Mouse (Mus musculus) cerebellum, postnatal 36 days (tissue): ENCODE data around the gene Ncoa7.
"Not testable (repeated sequence)": the region's sequence is repeated elsewhere in the genome, so short reads cannot be mapped to it uniquely, and the experiment has no call there.

Source experiments
- DNase-seq, 2 experiments: peaks; one replicate each; pipeline ENCODE4 v3.0.0; 2021 to 2022; ENCODE audit warnings: mixed read lengths in 2 of 2

The Ncoa7 gene

GRCm38 (mm10) chr10:30660564-30661328 is 142.4 kb downstream of the Ncoa7 start:
- no peak for DNase-seq

GRCm38 (mm10) chr10:30655655-30656054 is 147.5 kb downstream of the Ncoa7 start:
- no peak for DNase-seq

- DNase-seq: no peak
These were observed 155.4 kb downstream of the Ncoa7 start for GRCm38 (mm10) chr10:30647681-30648080.

GRCm38 (mm10) chr10:30638216-30638615 is 164.9 kb downstream of the Ncoa7 start:
- DNase-seq: no peak

DNA sequence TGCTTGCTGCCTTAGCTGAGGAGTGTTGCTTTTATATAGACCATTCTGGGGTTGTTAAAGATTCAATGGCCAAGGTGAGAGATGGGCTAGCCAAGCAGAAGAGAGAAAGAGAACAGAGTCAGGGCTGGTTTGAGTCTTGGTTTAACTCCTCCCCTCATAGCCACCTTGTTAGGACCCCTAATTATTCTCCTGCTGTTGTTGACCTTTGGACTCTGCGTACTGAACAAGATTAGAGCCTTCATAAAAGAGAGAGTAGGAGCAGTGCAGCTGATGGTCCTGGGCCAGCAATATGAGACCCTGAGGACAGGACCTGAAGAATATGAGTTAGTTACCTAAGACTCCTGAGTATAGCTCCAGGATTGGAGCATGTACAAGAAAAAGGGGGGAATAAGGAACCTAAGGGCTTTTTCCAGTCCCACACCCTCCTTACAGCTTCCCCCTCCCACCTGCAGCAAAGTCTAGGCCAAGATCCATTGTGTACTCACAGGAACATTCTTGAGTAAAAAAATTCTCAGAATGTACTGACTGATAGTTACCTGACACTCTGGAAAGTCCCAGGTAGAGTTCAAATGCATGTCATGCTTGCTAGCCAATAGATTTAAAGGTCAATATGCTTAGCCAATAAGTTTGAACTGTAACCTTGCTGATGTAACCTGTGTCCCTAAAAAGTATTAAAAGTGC is 166.5 kb downstream of the Ncoa7 start:
- DNase-seq: not testable (repeated sequence)

GRCm38 (mm10) chr10:30632718-30633117 is 170.4 kb downstream of the Ncoa7 start:
- DNase-seq: no peak

DNA sequence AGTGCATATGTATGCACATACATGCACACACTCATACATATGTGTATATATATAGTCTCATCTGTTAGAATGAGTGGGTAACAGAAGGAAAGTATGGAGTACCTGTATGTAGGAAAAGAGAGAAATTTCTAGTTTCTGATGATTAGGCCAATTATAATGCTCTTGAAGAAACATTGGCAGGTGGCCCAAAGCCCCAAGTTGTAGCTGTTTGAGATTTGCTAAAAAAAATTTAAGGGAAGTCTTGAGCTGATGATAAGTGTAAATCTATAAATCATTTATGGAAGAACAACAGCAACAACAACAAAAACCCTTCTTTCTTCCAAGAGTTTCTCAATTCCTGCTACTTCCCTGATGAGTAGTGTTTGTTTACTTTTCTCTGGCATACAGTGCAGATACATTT is 173.1 kb downstream of the Ncoa7 start:
- DNase-seq: no peak

GRCm38 (mm10) chr10:30629513-30629912 is 173.6 kb downstream of the Ncoa7 start, which contains the start of gene Hint3:
TSS of gene Hint3 (minus strand) at chr10:30629632.
- DNase-seq: no peak

DNA sequence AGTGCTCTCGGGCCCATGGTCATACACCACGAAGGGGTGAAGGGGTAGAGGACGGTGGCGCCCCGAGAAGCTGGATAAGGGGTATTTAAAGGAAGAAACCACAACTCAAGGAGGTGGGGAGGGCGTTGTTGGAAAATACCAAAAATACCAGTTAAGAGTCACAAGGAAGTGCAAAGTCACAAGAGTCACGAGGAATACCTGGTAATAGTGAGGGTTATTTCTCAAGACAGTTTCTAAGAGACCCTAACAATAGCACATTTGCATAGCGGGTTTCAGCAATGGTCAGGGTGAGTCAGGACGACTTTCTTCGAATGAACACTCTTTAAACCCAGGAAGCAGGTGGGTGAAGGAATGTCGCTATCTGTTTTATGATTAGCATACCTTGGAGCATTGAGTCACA is 174.7 kb downstream of the Ncoa7 start:
- DNase-seq: not testable (repeated sequence)

DNA sequence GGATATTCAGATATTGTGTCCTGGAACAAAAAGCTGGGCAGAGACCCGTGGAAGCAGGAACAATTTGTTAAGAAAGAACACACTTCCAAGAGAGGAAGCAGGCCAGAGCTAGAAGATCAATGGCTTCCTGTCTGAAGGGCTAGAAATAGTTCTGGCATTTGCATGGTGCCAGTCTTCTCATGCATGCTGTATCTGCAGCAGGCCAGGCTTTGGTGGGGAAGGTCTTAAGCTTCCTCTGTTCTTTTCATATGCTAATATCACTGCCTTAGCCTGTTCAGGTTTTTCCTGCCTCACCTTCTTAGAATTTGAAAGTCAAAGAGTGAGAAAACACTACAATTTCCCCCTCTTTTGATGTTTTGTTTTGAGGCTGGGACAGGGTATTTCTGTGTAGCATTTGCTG is 175.6 kb downstream of the Ncoa7 start:
- DNase-seq: no peak

DNA sequence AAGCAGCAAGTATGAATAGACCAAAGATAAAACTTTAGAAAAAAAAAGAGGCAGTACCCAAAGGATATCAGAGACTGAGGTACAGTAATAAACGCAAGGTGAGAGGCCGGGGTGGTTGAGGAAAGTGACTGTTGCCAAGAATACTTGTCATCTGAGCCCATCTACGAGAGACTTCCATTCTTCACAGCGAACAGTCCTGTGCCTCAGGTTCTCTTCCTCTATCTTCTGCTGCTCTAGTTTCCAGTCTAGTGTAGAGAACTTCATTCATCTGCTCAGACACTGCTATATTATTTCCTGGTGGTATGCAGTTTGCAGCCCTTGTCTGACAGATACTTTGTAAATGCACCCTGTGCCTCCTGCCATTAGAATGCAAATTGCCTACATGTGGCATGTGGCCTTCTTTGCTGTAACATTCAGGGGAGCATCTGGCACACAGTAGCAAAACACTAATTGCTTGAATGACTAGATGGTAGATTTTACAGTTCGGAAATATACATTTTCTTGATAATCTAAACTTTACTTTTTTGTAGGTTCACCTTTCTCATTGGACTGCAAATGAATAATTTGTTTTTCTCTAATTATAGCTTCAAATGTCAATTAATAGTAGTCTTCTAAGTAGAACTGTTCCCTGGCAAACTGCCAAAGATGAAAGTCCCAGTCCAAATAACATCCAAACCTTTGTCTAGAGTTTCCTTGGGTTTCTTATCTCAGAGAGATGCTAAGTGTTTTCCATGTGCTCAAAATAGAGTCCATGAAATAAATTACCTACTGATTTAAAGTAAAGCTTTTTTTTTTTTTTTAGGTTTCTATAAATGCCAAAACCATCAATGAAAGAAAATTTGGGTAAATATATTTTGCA is 178.7 kb downstream of the Ncoa7 start:
- DNase-seq: no peak

GRCm38 (mm10) chr10:30622928-30623327 is 180.2 kb downstream of the Ncoa7 start:
- no peak for DNase-seq

- DNase-seq: no peak
These were observed 184.3 kb downstream of the Ncoa7 start for GRCm38 (mm10) chr10:30618918-30619210.

GRCm38 (mm10) chr10:30618091-30618917 is 184.8 kb downstream of the Ncoa7 start:
- peak; percentile 98 to 99 for DNase-seq

GRCm38 (mm10) chr10:30613039-30613438 is 190.1 kb downstream of the Ncoa7 start:
- DNase-seq: no peak

- no peak for DNase-seq
These were observed 193.5 kb downstream of the Ncoa7 start for GRCm38 (mm10) chr10:30609614-30610013.

DNA sequence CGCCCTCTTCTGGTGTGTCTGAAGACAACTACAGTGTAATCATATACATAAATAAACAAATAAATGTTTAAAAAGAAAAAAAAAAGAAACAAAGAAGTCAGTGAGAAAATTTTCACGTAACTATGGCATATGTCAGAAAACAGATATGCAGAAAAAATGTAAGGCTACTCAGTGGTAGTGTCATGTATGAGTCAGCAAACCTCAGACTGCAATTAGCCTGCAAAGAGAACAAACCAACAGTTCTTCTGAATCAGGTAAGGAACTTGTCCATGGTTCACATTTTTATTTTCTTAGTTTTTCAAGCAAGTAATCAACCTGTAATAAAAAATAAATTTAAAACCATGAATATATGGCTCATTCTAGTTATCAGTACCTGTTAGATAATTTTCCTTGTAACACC is 195.0 kb downstream of the Ncoa7 start:
- no peak for DNase-seq

DNA sequence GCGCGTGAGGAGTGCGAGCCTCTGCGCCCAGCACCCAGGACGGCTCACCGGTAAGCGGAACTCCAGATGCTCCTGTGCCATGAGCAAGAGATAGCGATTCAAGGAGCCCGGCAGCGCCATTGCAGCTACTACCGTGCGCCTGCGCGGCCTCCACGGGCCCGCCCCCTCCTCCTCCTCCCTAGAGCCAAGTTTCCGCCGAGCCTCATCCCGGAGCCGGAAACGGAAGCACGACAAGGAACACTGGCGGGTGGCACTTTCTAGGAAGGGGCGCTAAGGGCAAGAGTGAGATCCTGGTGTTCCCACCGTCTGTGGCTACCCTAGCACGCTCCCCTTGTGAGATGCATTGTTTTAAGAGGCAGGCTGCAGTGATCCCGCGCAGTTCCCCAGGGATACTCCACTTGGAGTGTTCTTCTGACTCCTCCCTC is 202.6 kb downstream of the Ncoa7 start, which contains the start of gene Trmt11:
TSS of gene Trmt11 (minus strand) at position 208 of the 425 bp plus-strand sequence.
- peak; percentile 87 to 88 for DNase-seq

DNA sequence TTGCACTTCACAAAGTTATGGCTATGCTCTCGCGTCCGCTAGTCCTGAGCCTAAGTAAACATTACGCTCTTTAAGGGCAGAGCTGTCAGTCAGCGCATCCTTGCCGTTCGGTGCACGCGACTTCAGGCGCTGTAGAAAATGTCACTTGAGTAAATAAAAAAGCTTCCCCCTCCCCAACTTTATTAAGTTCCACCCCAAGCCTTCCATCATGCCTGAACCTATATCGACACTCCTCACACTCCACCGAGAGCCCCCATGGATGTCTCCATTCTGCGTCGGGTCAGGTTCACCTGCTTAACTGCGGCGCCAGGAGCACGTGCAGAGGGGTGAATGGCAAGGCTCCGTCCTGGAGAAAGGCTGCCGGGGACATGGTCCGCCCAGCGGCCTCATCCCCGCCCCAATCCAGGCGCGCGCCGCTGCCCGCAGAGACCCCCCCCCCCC is 203.0 kb downstream of the Ncoa7 start:
- DNase-seq: no peak

DNA sequence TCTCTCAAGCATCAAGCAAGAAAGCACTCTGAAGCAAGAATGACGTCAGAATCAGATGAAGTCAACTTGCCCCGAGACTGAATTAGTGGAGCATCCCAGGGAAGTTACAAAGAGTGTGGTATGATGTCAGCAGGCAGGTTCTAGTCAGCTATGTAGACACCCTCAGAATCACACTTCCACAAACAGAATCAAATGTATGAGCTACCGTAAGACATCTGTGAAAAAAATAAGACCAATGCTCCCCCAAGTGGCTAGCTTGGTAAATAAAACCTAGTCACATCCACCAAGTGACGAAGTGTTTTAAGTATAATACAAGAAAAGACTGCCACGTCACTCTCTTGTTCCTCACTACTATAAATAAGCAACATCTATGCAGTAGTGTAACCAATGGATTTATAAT is 216.1 kb downstream of the Ncoa7 start:
- no peak for DNase-seq

DNA sequence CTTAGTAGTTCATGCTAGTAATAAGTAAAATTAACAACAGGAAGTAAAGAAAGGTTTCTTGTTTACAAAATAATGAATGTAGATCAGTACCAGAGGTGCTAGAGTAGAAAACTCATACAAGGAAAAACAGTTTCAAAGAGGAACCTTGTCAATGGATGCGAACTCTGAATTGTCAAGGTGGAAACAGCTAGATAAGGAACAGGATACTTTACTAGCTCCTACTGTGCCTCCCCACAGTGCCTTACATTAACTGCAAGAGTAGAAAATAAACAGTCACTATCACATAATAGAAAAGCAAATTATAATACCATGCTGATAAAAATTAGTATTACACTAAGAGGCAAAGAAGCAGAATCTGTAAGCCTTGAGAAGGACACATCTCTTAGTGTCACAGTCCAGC is 217.4 kb downstream of the Ncoa7 start:
- DNase-seq: no peak
